Mouse (Mus musculus): Measurements from ENCODE around the gene Ckmt2. TPM values are rescaled to one million over a fixed set of nuclear protein-coding genes. Genes with fewer than 3 reads are reported as not detected.

The Ckmt2 gene
- not detected for total RNA-seq (2021)

DNA sequence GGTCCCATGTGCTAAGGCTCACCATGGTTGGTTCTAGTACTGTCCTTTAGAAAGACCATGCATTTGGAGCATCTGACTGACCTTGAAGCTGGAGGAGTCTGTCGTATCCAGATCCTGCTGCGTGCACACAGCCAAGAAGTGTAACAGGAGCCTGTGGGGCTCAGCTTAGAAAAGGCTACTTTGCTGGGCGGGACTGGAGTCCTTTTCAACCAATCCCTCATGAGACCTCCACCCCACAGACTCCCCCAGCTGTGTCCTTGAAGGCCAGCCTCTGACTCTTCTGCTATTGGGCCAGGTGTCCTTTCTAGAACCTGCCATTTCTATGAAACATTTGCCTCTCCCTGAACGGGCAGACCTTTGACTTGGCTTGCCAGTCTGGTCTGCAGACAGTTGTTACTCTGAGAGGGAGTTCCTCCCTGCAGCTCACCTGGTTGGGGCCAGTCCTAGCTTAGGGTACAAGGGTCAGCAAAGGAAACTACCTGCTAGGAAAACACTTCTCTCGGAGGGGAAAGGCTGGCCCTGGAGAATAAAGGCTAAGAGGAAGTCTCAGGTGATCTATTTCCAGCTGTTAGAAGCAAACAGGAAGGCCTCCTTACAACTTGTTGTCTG is at the start of gene Ckmt2:
Gene Ckmt2, minus strand, starts transcription at position 145 of the 609 bp plus-strand sequence.
- intact Hi-C loops (cut with DNase I), result no loop called here

DNA sequence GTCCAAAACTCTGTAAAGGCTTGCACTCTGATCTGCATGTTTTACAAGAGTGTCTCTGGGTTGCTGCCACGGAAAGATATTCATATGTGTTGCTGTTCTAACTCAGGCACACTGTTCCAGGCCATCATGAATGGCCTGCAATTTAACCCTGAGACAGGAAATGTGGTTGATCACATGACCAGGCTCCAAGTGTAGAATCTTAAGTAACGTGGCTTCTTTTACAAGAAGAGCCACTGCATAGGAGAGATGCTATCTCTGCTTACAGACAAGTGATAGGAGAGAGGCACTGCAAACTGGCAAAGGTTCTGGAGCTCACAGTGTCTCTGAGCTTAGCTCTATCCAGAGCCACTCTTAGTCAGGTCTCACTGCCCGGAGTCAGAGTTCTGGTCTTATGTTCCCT is 44.3 kb upstream of the Ckmt2 start:
- no peak for DNase-seq
- intact Hi-C loops (cut with DNase I), result loop anchor here (10.0 kb wide), 1 partner anchor 214 kb away; the partner anchor contains the start of gene Rasgrf2

More for the DNA sequence above, at the start of gene Ckmt2:
- no peak for DNase-seq

DNA sequence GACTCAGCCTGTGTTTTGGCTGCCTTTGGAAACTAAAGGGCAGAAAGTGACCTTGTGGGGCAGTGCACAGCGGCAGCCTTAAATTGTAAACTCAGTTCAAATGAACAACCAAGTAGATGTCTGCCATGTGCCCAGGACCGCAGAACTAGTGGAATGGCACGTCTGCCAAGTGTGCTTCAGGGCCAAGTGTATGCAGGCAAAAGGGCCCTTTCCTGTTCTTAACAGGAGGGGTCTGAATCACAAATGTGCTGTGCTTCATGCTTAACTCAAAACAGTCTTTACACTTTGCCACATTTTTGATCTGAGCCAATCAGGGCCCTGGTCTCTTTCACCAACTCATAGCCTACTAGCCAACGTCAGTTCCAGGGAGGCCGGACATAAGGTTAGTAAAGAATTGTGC is 42.1 kb upstream of the Ckmt2 start:
- intact Hi-C loops (cut with DNase I), result no loop called here
- DNase-seq, result no peak

DNA sequence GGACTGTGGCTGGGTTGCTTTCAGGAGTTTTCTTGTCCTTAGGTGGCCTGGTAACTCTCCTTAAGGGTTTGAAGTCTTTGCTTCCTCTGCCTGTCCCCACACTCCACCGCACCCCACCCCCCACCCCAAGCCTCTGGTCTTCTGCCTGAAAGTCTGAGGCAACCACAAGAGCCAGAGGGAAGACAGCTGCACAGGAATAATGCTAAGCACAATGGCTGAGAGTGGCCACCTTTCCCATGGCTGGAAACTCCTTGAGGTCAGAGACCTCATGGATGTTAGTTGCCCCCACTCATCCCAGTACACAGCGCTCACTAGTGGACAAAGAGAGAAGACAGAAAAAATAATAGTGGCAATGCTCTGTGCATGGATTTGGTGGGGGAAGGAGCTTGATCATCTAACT is 41.1 kb upstream of the Ckmt2 start:
- intact Hi-C loops (cut with DNase I), result no loop called here
- DNase-seq, result no peak

DNA sequence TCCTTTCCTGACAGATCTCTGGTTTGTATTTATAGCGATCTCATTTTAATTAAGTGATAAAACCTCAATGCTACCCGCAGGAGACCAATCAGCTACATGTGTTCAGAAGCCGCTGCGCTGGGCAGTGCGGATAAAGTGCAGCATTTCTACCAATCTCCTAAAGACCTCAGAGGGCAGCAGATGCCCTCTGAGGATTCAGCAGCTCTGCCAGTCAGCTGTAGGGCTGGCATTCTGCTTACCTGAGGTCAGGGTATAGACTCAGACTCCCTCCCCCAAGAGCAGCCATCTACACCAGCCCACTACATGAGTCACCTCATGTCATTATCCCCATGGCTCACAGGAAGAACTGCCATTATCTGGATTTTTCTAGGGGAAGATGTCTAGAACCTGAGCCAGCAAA is 39.6 kb upstream of the Ckmt2 start:
- no peak for DNase-seq
- intact Hi-C loops (cut with DNase I), result no loop called here

DNA sequence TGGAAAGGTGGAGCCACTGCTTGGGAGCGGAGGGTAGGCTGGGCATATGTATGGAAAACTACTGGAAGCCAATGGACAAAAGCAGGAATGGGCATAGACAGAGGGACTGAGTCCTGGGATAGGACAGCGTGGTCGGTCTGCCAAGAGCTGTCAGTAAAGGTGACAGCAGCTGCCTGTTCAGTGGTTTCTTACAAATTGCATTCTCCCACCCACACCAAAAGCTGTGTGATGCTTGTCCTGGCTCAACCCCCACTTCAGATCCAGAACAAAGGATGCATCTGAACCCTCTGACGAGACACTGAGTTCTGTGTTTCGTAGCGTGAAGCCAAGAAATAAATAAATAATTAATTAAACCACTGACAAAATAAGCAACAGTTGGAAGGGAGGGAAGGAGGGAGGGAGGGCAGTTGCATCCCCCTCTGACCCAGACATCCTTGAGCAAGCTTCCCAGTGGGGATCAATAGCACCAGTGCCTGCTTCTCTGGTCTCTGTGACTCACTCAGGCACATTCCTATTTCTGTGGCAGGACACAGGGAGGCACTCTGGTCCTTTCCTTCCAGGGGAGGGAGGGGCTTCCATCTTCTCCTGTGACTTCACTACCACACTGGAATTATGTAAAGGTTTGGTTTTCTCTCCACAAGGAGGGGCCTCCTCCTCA is 39.0 kb upstream of the Ckmt2 start:
- intact Hi-C loops (cut with DNase I), result no loop called here
- peak; percentile 14 for DNase-seq

- no peak for DNase-seq
- intact Hi-C loops (cut with DNase I), result no loop called here
These were observed 38.5 kb upstream of the Ckmt2 start for GRCm38 (mm10) chr13:91915192-91915581.

- DNase-seq, result no peak
- intact Hi-C loops (cut with DNase I), result loop anchor here (5.0 kb wide), 1 partner anchor 426 kb away; no protein-coding TSS in a partner anchor
These were observed 35.0 kb upstream of the Ckmt2 start for GRCm38 (mm10) chr13:91911652-91912051.

DNA sequence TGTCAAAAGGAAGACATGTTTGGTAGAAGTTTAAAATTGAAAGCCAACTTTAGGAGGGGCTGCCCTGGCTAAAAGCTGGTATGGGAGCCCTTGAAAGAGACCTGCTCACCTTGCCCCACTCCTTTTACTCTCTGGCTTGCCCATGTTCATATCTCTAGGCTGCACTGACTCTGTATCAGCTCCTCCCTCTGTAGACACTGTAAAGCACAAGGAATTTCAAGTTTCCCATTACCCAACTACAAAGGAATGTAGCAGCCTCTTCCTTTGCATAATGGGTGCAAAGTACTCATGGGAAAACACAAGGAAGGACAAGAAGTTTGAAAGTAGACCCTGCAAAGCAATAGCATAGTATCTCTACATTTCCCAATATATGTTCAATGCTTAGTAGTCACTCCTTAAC is 34.5 kb upstream of the Ckmt2 start:
- no peak for DNase-seq
- intact Hi-C loops (cut with DNase I), result loop anchor here (5.0 kb wide), 1 partner anchor 426 kb away; no protein-coding TSS in a partner anchor

GRCm38 (mm10) chr13:91908202-91908980 is 31.7 kb upstream of the Ckmt2 start:
- intact Hi-C loops (cut with DNase I), result loop anchor here (10.0 kb wide), 1 partner anchor 576 kb away; the partner anchor contains the start of gene Fam151b
- peak; percentile 81 for DNase-seq

- intact Hi-C loops (cut with DNase I), result loop anchor here (10.0 kb wide), 1 partner anchor 578 kb away; the partner anchor contains the start of gene Fam151b
These were observed 29.7 kb upstream of the Ckmt2 start for GRCm38 (mm10) chr13:91906338-91906737.

DNA sequence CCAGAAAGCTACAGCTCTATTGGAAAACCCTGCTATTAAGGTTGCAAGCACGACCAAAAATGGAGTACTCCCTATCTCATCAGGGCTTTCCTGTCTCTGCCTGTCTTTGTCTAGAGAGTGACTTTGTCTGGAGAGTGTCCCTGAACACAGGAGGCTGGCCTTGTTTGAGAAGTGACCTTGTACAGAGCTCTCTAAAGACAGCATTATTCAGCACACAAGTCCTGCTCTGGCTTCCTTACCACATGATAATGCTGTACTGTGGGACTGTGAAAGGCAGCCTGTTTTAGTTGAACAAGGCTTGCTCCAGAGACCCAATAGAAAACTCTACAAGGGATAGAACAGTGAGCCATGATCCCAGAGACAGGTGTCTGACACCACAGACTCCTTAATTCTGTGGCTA is 19.8 kb upstream of the Ckmt2 start:
- intact Hi-C loops (cut with DNase I), result no loop called here
- no peak for DNase-seq

More at GRCm38 (mm10) chr13:91906338-91906737, 29.7 kb upstream of the Ckmt2 start:
- no peak for DNase-seq

GRCm38 (mm10) chr13:91893132-91893531 is 16.4 kb upstream of the Ckmt2 start:
- intact Hi-C loops (cut with DNase I), result no loop called here
- no peak for DNase-seq

GRCm38 (mm10) chr13:91890031-91890619 is 13.4 kb upstream of the Ckmt2 start:
- DNase-seq, result no peak
- intact Hi-C loops (cut with DNase I), result no loop called here

- intact Hi-C loops (cut with DNase I), result no loop called here
- no peak for DNase-seq
These were observed 8.2 kb upstream of the Ckmt2 start for GRCm38 (mm10) chr13:91884714-91885386.

- intact Hi-C loops (cut with DNase I), result no loop called here
These were observed 5.3 kb upstream of the Ckmt2 start for GRCm38 (mm10) chr13:91881837-91882480.

DNA sequence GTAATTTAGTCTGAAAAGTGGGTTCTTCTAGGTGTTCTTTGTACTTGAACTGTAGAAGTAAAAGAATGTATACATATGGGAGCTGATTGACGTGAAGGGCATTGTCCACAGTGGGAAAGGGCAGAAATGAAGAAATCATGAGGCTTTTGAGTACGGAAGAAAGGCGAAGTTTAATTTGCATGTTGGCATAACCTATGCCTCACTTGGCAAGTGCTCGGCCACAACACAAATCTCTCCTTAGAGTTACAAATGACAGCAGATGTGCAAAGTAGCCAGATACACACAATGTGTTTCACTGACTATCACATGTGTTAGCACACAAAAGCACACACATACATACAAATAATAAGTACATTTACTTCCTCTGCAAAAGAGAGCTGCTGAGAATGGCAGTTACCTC is 3.6 kb upstream of the Ckmt2 start:
- DNase-seq, result no peak
- intact Hi-C loops (cut with DNase I), result no loop called here

More at GRCm38 (mm10) chr13:91881837-91882480, 5.3 kb upstream of the Ckmt2 start:
- peak; percentile 54 for DNase-seq

GRCm38 (mm10) chr13:91877996-91878395 is 1.3 kb upstream of the Ckmt2 start:
- intact Hi-C loops (cut with DNase I), result no loop called here
- DNase-seq, result no peak

GRCm38 (mm10) chr13:91877350-91877749 is 665 bp upstream of the Ckmt2 start:
- intact Hi-C loops (cut with DNase I), result no loop called here
- DNase-seq, result no peak

- intact Hi-C loops (cut with DNase I), result no loop called here
- DNase-seq, result no peak
These were observed 1.1 kb downstream of the Ckmt2 start for GRCm38 (mm10) chr13:91875581-91875980.

Data from left cerebral cortex, postnatal 4 days (tissue).